Mouse (Mus musculus) forebrain, embryonic 16.5 days (tissue): ENCODE measurements around the gene Plekhh1. TPM values are rescaled to one million over a fixed set of nuclear protein-coding genes. Genes with fewer than 3 reads are reported as not detected.

Source experiments
- ATAC-seq: fragments of 200-750 bp; cut with Nextera tagmentation; 2 replicates; pipeline ENCODE4 v1.8.0; 2017; ENCODE audit warnings: mild to moderate bottlenecking, moderate library complexity
- H3K27ac ChIP-seq: fragments of 300-500 bp; sonication (generic); 2 replicates; pipeline ENCODE4 v1.5.1; 2014; ENCODE audit warnings: low read length, control low read depth
- H3K27me3 ChIP-seq: fragments of 300-500 bp; sonication (generic); replicated peaks from 2 replicates; pipeline ENCODE4 v1.6.1; 2014; ENCODE audit warnings: low read length; ENCODE audit not compliant: control insufficient read depth, insufficient read depth
- H3K36me3 ChIP-seq: fragments of 300-500 bp; sonication (generic); 2 replicates; pipeline ENCODE4 v1.6.1; 2014; ENCODE audit not compliant: control insufficient read depth, insufficient read depth
- H3K4me1 ChIP-seq: fragments of 300-500 bp; sonication (generic); replicated peaks from 2 replicates; pipeline ENCODE4 v1.6.1; 2014; ENCODE audit warnings: low read length; ENCODE audit not compliant: control insufficient read depth, insufficient read depth
- H3K4me2 ChIP-seq: fragments of 300-500 bp; sonication (generic); 2 replicates; pipeline ENCODE4 v1.6.1; 2014; ENCODE audit warnings: mild to moderate bottlenecking, low read length, control low read depth
- H3K4me3 ChIP-seq: fragments of 300-500 bp; sonication (generic); replicated peaks from 2 replicates; pipeline ENCODE4 v1.5.1; 2014; ENCODE audit warnings: mild to moderate bottlenecking, low read length, control low read depth
- H3K9ac ChIP-seq: fragments of 300-500 bp; sonication (generic); replicated peaks from 2 replicates; pipeline ENCODE4 v1.6.1; 2014; ENCODE audit warnings: low read depth, low read length, control low read depth
- H3K9me3 ChIP-seq: fragments of 300-500 bp; sonication (generic); 2 replicates; pipeline ENCODE4 v1.6.1; 2016; ENCODE audit warnings: low read length; ENCODE audit not compliant: control insufficient read depth
- WGBS: fragments of 180-500 bp; shearing (Covaris S2); extraction: QIAGEN DNeasy Blood & Tissue Kit; methylation state at CpG from one replicate; pipeline ENCODE4 v1.1.7; 2014; 5-methylcytosine and 5-hydroxymethylcytosine counted together
- polyA plus RNA-seq: library from polyadenylated mRNA; unstranded; fragments of >200 nt; fragmentation: Nextera tagmentation; extraction: Ambion mirVana; gene quantifications from 2 replicates; pipeline ENCODE4 v1.2.1, GENCODE M21; 2015

The Plekhh1 gene
- polyA plus RNA-seq, 1 experiment from 2014 or later, result 2.5 TPM

- Histone ChIP-seq H3K4me3 (peak within 1 kb of the TSS; percentile 61), H3K4me1 (peaks cover 16% of the 10 kb centered on the region), H3K36me3 (no peaks in the 10 kb centered on the region), H3K9me3 (no peaks in the 10 kb centered on the region), H3K27ac (no peak within 1 kb of the TSS), H3K9ac (peak within 1 kb of the TSS; percentile 60), H3K27me3 (peaks cover 18% of the 10 kb centered on the region), H3K4me2 (peak within 1 kb of the TSS; percentile 98)
- ATAC-seq, result peak; percentile 98
- WGBS, result under 1% methylated on average over 47 of the region's 47 CpGs
Observed at GRCm38 (mm10) chr12:79130299-79131177, 101.6 kb downstream of the Plekhh1 start, which contains the start of gene Arg2. Gene Arg2, plus strand, starts transcription at chr12:79130777.

Other genes with a start within 250 kb of the Plekhh1 start
- gene Atp6v1d, start 167.5 kb upstream of the Plekhh1 start, polyA plus RNA-seq, result 120 and 123 TPM in 2 replicates
- gene Eif2s1, start 167.3 kb upstream of the Plekhh1 start, polyA plus RNA-seq, result 165 and 175 TPM in 2 replicates
- 0.96 and 1.1 TPM in 2 replicates for gene Plek2, start 122.2 kb upstream of the Plekhh1 start, polyA plus RNA-seq
- gene Tmem229b, start 21.5 kb upstream of the Plekhh1 start, polyA plus RNA-seq, result 62.1 and 66.7 TPM in 2 replicates
- 21.2 and 21.6 TPM in 2 replicates for gene Pigh, start 60.5 kb downstream of the Plekhh1 start, polyA plus RNA-seq
- 13.2 and 17.6 TPM in 2 replicates for gene Arg2, start 101.6 kb downstream of the Plekhh1 start, polyA plus RNA-seq
- 190 and 191 TPM in 2 replicates for gene Vti1b, start 143.5 kb downstream of the Plekhh1 start, polyA plus RNA-seq
- 38.1 and 40.0 TPM in 2 replicates for gene Rdh11, start 163.1 kb downstream of the Plekhh1 start, polyA plus RNA-seq
- 0.77 and 1.4 TPM in 2 replicates for gene Rdh12, start 179.8 kb downstream of the Plekhh1 start, polyA plus RNA-seq